Mouse (Mus musculus) ES-E14 (cell line): ENCODE measurements around the gene Ldlrad2.

Source experiments
- CHD2 ChIP-seq: IDR thresholded peaks from 2 replicates; pipeline ENCODE4 v1.6.1; 2014; ENCODE audit warnings: mild to moderate bottlenecking, low read depth, low read length, inconsistent platforms
- ZC3H11A ChIP-seq: IDR thresholded peaks from 2 replicates; pipeline ENCODE4 v1.6.1; 2012; ENCODE audit warnings: low read depth, mild to moderate bottlenecking, inconsistent platforms, low read length, borderline replicate concordance
- ZNF384 ChIP-seq: IDR thresholded peaks from 2 replicates; pipeline ENCODE4 v1.6.1; 2012; ENCODE audit warnings: low read depth, low read length, inconsistent platforms

DNA sequence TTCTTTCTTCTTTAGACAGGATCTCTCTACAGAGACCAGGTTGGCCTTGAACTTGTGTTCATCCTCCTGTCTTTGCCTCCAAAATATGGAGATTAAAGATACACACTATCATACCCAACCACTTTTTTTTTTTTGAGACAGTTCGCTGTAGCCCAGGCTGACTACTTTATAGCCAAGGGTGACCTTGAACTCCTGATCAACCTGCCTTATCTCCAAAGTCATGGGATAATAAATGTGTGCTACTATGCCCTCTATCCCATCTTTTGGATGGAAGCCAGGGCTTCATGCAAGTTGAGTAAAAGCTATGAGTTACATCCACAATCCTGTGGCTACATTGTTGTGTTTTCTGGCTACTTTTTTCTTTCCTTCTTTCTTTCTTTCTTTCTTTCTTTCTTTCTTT lies 48.9 kb downstream of the Ldlrad2 start:
- TF ChIP-seq ZNF384 (no peak), CHD2 (no peak), ZC3H11A (no peak)
